Mouse (Mus musculus): ENCODE measurements around the gene Meis1. TPM values are rescaled to one million over a fixed set of nuclear protein-coding genes. Genes with fewer than 3 reads are reported as not detected.

Meis1 gene
- polyA plus RNA-seq, 1 experiment = 2.1 TPM

DNA sequence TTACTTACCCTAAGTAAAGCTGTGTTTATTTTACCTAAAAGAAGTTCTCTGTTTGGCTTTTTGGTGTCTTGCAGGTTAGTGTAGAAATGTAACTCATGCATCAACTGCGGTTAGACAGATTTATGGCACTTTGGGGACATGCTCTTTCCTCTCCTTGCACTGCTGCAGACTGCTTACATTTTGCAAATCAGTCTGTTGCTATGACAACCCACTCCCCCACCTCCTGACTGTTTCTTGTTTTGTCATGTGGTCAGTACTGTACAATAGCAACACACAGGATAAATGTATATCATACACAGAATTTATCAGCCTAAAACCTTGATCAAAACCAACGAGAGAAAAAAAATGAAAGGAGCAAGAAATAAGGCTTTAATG, 135.3 kb downstream of the Meis1 start:
- no peak for TF ChIP-seq CTCF (IDR thresholded peaks at IDR 0.05; ENCODE audit: low read depth, low read length)
- TF ChIP-seq EP300 (IDR thresholded peaks at IDR 0.05; ENCODE audit: insufficient read depth, low read depth, low read length) = no peak
- no peak for TF ChIP-seq POLR2A (IDR thresholded peaks at IDR 0.05; ENCODE audit: insufficient read depth, low read length)
- H3K4me3 ChIP-seq (ENCODE audit: low read depth, low read length) = no peak overlapping the region
- no peaks in the 10 kb centered on the region for H3K36me3 ChIP-seq (ENCODE audit: control insufficient read depth, insufficient read depth, low read length, poor library complexity, severe bottlenecking)
- H3K27me3 ChIP-seq (ENCODE audit: control insufficient read depth, insufficient read depth, low read length, poor library complexity, severe bottlenecking) = no peaks in the 10 kb centered on the region; the same call in 1 of the 2 replicates
- peaks cover 3% of the 10 kb centered on the region; the same call in 1 of the 2 replicates for H3K9me3 ChIP-seq (replicated peaks; ENCODE audit: control insufficient read depth, insufficient read depth, low read length, poor library complexity, severe bottlenecking)
- H3K4me1 ChIP-seq (ENCODE audit: control insufficient read depth, insufficient read depth, low read length) = no peaks in the 10 kb centered on the region
- no peak overlapping the region for H3K27ac ChIP-seq (ENCODE audit: insufficient read depth, low read length)
- no peak overlapping the region for H3K9ac ChIP-seq (ENCODE audit: low read depth, poor library complexity, severe bottlenecking)

DNA sequence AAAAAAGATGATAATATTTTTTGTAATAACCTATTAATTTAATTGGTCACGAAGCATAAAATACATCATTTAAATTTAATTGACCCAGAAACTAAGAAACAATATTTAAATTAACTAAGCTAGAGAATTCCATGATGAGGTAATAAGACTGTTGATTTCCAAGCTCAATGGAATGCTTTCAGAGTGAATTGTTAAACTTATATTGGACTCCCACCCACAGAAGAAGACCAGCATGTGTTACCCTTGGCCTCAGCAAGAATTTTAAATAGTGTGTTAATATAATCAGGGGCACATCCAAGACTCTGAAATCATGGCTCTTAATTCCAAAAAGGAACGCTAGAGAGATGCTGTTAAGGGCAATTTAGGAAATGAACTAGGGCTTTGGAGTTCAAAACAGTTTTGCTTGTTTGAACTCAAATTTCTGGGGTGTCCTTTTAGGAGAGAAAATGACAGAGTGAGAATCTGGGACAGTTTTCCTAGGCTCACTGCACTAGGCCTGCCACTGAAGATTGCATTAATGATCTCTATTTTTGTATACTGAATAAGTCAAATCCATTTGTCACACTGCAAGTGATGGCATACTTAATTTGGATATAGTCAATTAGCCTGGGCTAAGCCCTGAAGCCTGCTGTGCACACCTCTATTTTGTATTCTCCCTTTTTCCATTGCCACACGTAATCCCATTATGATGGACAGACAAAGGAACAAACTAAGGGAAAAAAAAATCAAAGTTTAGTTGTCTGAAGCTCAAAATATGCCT, 135.9 kb downstream of the Meis1 start:
- H3K27me3 ChIP-seq (ENCODE audit: control insufficient read depth, insufficient read depth, low read length, poor library complexity, severe bottlenecking) = peaks cover 4% of the 10 kb centered on the region
- H3K9me3 ChIP-seq (replicated peaks; ENCODE audit: control insufficient read depth, insufficient read depth, low read length, poor library complexity, severe bottlenecking) = peaks cover 3% of the 10 kb centered on the region; the same call in 1 of the 2 replicates
- TF ChIP-seq CTCF (IDR thresholded peaks at IDR 0.05; ENCODE audit: low read depth, low read length) (no peak), POLR2A (IDR thresholded peaks at IDR 0.05; ENCODE audit: insufficient read depth, low read length) (no peak), EP300 (IDR thresholded peaks at IDR 0.05; ENCODE audit: insufficient read depth, low read depth, low read length) (no peak)
- H3K4me3 ChIP-seq (ENCODE audit: low read depth, low read length) = no peak overlapping the region
- H3K4me1 ChIP-seq (ENCODE audit: control insufficient read depth, insufficient read depth, low read length) = no peaks in the 10 kb centered on the region
- no peak overlapping the region for H3K9ac ChIP-seq (ENCODE audit: low read depth, poor library complexity, severe bottlenecking)
- H3K27ac ChIP-seq (ENCODE audit: insufficient read depth, low read length) = no peak overlapping the region
- H3K36me3 ChIP-seq (ENCODE audit: control insufficient read depth, insufficient read depth, low read length, poor library complexity, severe bottlenecking) = no peaks in the 10 kb centered on the region

DNA sequence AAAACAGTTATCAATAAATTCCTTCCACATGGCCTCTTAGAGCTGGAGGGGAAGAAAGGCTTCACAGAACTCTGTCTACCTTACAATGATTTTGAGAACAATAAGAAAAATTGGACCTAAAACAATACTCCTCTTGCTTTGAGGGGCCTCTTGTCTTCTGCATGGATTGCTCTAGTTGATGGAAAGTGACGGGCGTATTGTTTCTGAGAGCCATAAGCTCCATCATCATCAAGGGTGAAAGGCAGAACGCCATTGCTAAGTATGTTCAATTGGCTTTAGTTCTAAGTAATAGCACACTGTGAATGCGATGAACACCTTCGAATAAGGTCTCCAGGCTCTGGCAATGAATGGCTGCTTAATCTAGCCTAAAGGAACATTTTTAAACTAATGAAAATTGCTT, 136.5 kb downstream of the Meis1 start:
- Histone ChIP-seq H3K36me3 (ENCODE audit: control insufficient read depth, insufficient read depth, low read length, poor library complexity, severe bottlenecking) (no peaks in the 10 kb centered on the region), H3K27me3 (ENCODE audit: control insufficient read depth, insufficient read depth, low read length, poor library complexity, severe bottlenecking) (peaks cover 4% of the 10 kb centered on the region), H3K9ac (ENCODE audit: low read depth, poor library complexity, severe bottlenecking) (no peak overlapping the region), H3K4me1 (ENCODE audit: control insufficient read depth, insufficient read depth, low read length) (no peaks in the 10 kb centered on the region), H3K27ac (ENCODE audit: insufficient read depth, low read length) (no peak overlapping the region), H3K9me3 (replicated peaks; ENCODE audit: control insufficient read depth, insufficient read depth, low read length, poor library complexity, severe bottlenecking) (peaks cover 3% of the 10 kb centered on the region; the same call in 1 of the 2 replicates), H3K4me3 (ENCODE audit: low read depth, low read length) (no peak overlapping the region)
- no peak for TF ChIP-seq CTCF (IDR thresholded peaks at IDR 0.05; ENCODE audit: low read depth, low read length)
- TF ChIP-seq EP300 (IDR thresholded peaks at IDR 0.05; ENCODE audit: insufficient read depth, low read depth, low read length) = no peak
- TF ChIP-seq POLR2A (IDR thresholded peaks at IDR 0.05; ENCODE audit: insufficient read depth, low read length) = no peak

DNA sequence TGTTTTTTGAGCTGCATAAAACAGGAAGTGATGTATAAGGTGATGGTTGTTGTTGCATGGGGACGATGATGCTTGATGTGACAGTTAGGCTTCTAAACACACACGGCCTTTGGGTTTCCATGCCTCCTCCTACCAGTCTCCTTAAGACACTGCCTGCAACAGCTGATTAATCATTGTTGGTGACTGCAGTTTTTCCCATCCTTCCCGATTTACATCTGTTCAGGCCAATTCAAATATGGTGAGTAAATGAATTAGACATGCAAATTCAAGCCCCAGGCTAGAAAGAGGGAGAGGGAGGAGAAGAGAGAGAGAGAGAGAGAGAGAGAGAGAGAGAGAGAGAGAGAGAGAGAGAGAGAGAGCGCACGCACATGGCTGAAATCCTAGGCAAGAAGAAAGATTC, 138.0 kb downstream of the Meis1 start:
- H3K9me3 ChIP-seq (replicated peaks; ENCODE audit: control insufficient read depth, insufficient read depth, low read length, poor library complexity, severe bottlenecking) = peaks cover 2% of the 10 kb centered on the region; the same call in 1 of the 2 replicates
- peaks cover 18% of the 10 kb centered on the region for H3K27me3 ChIP-seq (ENCODE audit: control insufficient read depth, insufficient read depth, low read length, poor library complexity, severe bottlenecking)
- no peak overlapping the region for H3K9ac ChIP-seq (ENCODE audit: low read depth, poor library complexity, severe bottlenecking)
- TF ChIP-seq CTCF (IDR thresholded peaks at IDR 0.05; ENCODE audit: low read depth, low read length) = no peak
- TF ChIP-seq EP300 (IDR thresholded peaks at IDR 0.05; ENCODE audit: insufficient read depth, low read depth, low read length) = no peak
- H3K4me3 ChIP-seq (ENCODE audit: low read depth, low read length) = no peak overlapping the region
- H3K4me1 ChIP-seq (ENCODE audit: control insufficient read depth, insufficient read depth, low read length) = no peaks in the 10 kb centered on the region
- H3K36me3 ChIP-seq (ENCODE audit: control insufficient read depth, insufficient read depth, low read length, poor library complexity, severe bottlenecking) = no peaks in the 10 kb centered on the region
- H3K27ac ChIP-seq (ENCODE audit: insufficient read depth, low read length) = no peak overlapping the region

DNA sequence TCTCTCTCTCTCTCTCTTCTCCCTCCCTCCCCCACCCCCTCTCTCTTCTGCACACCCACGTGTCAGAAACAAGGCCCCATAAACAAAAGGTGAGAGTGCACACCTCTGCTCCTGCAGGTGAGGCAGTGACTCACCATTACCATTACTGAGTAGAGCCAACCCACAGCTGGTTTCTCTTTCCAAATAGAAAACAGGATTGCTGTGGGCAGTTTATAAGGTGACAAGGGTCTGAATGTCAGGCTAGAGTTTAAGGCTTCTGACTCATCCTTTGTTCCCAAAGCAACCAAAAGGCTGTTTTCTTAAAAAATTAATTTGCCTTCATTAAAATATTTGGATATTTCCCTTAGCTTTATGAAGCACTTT, 139.3 kb downstream of the Meis1 start:
- TF ChIP-seq POLR2A (IDR thresholded peaks at IDR 0.05; ENCODE audit: insufficient read depth, low read length) = no peak
- TF ChIP-seq CTCF (IDR thresholded peaks at IDR 0.05; ENCODE audit: low read depth, low read length) = no peak
- no peak for TF ChIP-seq EP300 (IDR thresholded peaks at IDR 0.05; ENCODE audit: insufficient read depth, low read depth, low read length)
- no peak overlapping the region for H3K27ac ChIP-seq (ENCODE audit: insufficient read depth, low read length)
- peaks cover 29% of the 10 kb centered on the region for H3K27me3 ChIP-seq (ENCODE audit: control insufficient read depth, insufficient read depth, low read length, poor library complexity, severe bottlenecking)
- no peaks in the 10 kb centered on the region for H3K9me3 ChIP-seq (replicated peaks; ENCODE audit: control insufficient read depth, insufficient read depth, low read length, poor library complexity, severe bottlenecking)
- no peak overlapping the region for H3K4me3 ChIP-seq (ENCODE audit: low read depth, low read length)
- H3K36me3 ChIP-seq (ENCODE audit: control insufficient read depth, insufficient read depth, low read length, poor library complexity, severe bottlenecking) = no peaks in the 10 kb centered on the region
- H3K4me1 ChIP-seq (ENCODE audit: control insufficient read depth, insufficient read depth, low read length) = no peaks in the 10 kb centered on the region
- H3K9ac ChIP-seq (ENCODE audit: low read depth, poor library complexity, severe bottlenecking) = no peak overlapping the region

DNA sequence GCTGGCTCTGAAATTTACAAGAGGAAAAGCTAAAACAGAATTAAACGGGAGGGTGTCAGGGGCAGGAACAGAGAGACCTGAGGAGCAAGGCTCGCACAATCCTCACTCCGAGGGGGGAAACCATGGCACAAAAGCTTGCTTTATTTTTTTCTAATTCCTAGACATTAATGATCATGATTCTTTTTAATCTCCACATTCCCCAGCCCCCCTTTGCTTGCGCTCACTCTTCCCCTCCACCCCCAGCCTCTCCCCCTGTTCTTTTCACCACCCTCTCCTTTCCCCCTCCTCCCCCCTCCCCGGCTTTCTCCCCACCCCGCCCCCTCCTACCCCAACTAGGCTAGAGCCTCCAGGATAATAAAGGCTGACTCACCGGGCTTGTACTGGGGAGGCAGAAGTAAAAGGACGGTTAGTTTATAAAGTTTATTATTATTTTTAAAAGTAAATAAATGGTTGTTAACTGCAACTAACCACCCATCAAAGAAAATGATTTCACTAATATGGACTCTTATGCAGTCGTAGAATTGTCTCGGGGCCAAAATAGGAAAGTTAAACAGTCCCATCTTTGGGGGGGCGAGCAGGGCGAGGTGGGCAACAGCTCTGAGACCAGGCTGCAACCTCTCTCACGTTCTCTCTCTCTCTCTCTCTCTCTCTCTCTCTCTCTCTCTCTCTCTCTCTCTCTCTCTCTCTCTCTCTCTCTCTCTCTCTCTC, 139.9 kb downstream of the Meis1 start:
- no peak for TF ChIP-seq POLR2A (IDR thresholded peaks at IDR 0.05; ENCODE audit: insufficient read depth, low read length)
- no peak for TF ChIP-seq EP300 (IDR thresholded peaks at IDR 0.05; ENCODE audit: insufficient read depth, low read depth, low read length)
- TF ChIP-seq CTCF (IDR thresholded peaks at IDR 0.05; ENCODE audit: low read depth, low read length) = no peak
- Histone ChIP-seq H3K27me3 (ENCODE audit: control insufficient read depth, insufficient read depth, low read length, poor library complexity, severe bottlenecking) (peaks cover 34% of the 10 kb centered on the region), H3K27ac (ENCODE audit: insufficient read depth, low read length) (no peak overlapping the region), H3K9me3 (replicated peaks; ENCODE audit: control insufficient read depth, insufficient read depth, low read length, poor library complexity, severe bottlenecking) (no peaks in the 10 kb centered on the region), H3K9ac (ENCODE audit: low read depth, poor library complexity, severe bottlenecking) (no peak overlapping the region), H3K4me1 (ENCODE audit: control insufficient read depth, insufficient read depth, low read length) (no peaks in the 10 kb centered on the region), H3K36me3 (ENCODE audit: control insufficient read depth, insufficient read depth, low read length, poor library complexity, severe bottlenecking) (no peaks in the 10 kb centered on the region), H3K4me3 (ENCODE audit: low read depth, low read length) (no peak overlapping the region)
